Mouse (Mus musculus) cerebellum, adult 8-10 months (tissue): ENCODE data around the gene Rgs6.

ENCODE experiments used
- DNase-seq: peaks from one replicate; pipeline ENCODE4 v3.0.0; 2022

The Rgs6 gene

DNA sequence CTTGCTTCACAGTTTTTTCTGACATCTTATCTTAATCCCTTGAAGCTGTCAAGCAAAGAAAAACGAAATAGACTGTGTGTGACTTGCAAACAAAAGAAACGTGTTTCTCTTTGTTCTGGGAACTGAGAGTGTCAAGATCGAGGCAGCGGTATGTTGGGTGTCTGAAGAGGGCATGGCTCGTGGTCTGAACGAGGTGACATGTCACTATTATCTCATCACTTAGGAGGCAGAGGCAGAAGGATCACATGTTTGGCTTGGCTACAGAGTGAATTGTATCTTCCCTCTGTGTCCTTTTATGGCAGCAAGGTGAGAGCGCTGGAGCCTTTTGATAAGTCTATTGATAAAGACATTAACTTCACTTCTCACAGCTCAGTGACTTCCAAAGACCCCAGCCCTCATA, 512.8 kb downstream of the Rgs6 start:
- no peak for DNase-seq

DNA sequence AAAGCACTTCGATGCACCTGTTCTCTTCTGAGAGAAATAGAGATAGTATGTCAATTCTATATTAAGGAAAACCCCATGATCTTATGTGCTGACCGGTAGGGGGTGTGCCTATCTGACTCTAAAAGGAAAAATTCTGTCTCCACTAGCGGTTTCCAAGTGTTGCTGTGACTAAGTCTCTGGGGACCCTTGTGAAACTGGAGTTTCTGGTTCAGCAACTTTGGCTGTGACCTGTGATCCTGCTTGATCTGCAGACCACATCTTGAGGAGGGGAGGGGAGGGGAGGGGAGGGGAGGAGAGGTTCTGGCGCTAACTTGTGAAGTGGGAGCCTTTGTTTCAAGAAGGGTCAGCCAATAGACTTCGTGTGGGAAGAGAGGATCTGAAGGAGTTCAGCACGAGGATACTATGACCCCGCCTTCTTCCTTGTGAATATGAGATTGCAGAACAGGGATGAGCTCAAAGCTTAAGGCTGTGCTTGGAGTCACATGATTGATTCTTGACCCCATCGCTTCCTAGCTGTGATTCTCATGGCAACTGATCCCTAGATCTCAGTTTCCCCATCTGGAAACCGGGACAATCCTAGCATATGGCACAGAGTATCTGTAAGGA, 517.5 kb downstream of the Rgs6 start:
- DNase-seq, result no peak

DNA sequence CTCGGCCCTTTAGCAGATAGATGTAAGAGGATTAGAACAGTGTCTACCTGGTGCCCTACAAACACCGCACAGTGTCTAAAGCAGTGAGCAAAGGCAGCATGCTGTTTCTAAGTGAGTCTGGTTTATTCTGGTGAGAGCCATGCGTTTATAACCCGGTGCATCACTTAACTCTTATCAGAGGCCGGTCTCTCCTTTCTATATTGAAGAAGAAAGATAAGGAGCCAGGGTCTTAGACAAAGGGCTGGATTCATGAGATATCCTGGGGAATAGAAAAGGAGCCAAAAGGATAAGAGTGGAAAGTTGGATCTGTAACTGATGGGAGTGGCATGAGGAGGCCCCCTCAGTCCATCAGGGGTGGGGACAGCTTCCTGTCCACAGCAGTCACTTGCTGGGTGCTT, 518.0 kb downstream of the Rgs6 start:
- DNase-seq, result no peak

DNA sequence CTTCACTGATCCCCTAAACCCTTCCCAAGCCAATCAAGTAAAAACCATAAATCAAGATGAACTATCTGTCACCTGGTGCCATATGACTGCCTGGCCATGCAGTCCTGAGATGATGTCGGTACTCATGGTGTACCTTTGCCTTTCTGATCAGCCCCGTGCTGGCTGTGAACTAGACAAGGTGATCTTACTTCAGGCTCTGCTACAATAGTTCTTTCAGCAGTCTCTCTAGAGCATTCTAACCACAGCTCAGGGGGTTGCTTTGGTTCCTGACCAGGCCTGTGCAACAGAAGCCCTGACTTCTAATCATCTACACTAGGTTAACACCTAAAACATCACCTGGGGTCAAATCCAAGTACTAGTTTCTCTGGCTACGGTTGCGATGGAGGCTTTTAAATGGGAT, 521.4 kb downstream of the Rgs6 start:
- no peak for DNase-seq

DNA sequence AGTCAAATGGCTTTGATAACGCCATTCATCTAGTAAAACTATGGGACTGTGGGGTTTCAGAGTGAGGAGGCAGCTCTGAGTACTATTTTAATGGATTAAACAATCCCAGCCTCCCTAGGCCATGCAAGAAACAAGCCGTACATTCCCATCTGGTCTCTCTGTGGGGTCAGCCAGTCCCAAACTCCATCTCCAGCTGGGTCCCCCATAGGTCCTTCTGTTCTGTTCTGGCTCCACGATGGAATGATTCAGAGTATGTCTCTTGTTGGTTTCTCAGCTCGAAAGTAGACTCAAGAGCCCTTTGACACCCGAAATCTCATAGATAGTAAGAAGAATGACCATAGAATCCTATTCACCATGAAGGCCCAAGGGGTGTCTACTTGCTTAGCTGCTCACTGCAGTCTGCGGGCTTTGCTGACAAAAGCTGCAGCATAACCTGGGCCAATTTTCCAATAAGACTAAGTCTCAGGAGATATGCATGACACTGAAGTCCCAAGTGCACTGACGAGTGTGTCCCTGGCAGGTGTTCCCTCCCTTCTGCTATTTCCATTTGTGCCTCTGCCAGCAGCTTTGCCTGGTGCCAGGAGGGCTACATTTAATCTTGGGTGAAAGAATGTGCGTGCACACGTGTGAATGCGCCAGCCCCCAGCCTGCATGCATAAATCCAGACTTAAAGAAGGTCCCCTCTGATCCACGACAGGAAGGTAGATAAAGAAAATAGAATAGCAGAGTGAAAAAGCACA, 522.0 kb downstream of the Rgs6 start:
- DNase-seq, result peak; percentile 81

DNA sequence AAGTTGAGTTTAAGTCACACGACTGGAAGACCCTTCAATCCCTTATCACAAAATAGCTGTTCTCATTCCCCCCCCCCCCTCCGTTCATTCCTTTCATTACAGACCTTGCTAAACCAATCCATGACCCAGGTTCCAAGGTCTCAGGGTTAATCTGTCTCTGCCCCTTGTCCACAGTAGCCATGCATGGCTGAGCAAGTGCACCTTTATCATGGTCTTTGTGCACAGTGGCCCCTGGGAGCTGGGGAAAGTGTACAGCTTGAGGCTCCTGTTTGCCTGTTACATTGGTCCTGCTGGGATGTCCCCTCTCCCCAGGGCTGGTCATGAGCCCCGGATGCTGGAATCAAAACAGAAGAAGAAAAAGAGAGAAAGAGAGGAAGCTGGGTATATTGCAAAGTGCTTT, 522.6 kb downstream of the Rgs6 start:
- no peak for DNase-seq

DNA sequence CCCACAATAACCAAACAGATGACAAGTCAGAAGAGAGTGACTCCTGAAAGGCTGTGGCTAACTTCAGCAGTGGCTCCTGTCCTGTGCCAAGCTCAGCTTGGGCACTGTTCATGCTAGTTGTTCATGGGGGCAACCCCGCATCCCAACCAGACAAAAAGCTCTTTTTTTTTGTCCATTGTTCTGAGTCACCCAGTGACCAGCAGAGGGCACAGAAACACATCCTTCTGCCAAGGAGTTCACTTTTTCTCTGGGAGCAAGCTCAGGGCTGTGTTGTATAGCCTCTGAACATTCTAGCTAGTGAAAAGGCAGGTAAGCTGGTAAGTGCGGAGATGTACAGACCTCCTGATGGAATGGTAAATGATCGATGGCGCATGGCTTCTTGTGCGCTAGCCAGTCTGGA, 524.2 kb downstream of the Rgs6 start:
- DNase-seq, result peak; percentile 69

DNA sequence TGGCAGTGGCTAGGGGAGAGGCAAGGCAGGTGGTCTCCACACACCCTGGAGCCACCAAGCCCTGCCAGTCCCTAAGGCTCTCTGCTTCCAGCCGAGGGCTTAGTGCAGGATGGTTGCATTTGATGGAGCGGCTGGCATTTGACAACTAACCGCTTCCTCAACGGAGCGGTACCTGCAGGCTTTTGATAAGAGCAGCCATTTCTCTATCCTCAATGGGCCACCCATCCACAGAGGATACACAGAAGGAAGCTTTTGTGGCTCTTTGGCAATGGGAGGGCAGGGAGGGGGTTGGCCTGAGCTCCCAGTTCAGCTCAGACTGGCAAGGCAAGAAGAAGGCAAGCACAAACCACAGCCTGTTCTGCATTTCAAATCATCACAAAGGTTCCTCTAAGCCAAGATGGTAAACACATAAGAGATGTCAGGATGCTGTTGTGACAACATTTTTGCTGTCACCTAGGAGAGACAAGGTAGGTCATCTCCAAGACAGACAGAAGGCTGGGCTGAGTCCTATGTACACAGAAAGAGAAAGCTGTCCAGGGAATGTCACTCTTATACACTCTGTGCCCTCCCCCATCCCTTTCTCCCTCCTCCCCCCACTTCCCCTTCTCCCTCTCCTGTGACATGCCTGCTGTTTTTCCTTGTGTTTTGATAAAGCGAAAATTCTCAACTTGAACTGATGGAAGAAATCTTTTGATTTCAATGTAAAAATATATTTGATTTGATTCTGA, 525.0 kb downstream of the Rgs6 start:
- DNase-seq, result no peak

DNA sequence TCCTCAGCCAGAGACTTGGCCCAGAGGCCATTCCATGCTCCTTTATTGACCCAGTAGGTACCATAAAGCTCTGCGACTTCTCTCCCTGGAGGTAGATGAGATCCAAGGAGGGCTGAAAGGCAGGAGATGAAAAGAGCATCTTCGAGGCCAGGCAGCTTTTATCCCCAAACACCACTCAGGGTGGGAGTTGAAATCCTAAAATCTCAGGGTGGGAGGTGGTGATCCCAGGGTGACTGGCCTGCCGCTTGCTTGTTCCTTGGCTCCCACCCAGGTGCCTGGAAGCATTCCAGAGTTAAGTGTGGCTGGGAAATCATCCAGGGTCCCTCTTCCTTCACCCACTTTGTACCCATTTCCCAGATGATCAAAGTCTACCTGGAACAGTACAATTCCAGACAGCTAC, 525.9 kb downstream of the Rgs6 start:
- peak; percentile 58 for DNase-seq

DNA sequence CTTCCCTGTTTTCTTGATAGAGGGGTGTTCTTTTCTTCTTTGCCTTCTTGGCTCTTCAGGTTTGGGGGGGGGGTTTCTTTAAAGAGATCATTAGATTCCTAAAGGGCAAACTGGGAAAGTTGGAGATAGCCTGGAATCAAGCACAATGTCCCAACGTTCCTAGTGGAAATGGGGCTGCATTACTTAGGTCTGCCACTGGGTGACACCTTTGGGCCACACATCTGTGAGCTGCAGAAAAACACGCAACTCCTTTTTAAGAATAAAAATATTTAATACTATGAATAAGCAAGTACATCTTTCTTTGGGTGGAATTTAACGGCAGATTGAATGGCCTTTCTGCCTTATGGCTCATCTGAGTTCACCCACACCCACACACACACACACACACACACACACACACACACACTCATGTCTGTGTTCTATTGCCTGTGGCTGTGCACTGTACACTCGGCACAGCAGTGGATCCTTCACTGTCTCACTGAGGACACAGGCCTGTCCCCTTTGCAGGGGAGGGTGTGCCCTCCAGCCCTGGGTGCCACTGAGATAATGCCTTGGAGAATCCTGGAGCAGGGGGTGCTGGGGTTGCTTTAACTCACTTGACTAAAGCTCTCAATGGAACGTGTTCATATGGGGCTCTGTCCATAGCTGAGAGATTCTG, 526.4 kb downstream of the Rgs6 start:
- DNase-seq, result peak; percentile 86

DNA sequence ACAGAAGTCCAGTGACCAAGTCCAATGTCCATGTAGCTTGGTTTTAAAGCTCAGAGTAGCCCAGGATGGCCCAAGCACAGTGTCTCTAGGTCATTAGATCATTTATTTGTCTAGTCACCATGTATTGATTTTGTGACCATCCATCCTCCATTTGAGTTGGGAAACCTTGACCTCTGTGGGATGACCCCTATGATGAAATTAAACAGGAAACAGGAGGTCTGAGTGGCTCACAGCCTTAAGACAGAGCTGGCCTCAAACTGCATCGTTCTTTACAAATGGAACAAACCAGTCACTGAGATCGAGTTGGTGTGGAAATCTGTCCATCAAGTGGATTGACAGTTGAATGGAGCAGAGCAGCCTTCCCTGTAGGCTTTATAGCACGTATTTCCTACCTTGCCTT, 536.0 kb downstream of the Rgs6 start:
- no peak for DNase-seq

DNA sequence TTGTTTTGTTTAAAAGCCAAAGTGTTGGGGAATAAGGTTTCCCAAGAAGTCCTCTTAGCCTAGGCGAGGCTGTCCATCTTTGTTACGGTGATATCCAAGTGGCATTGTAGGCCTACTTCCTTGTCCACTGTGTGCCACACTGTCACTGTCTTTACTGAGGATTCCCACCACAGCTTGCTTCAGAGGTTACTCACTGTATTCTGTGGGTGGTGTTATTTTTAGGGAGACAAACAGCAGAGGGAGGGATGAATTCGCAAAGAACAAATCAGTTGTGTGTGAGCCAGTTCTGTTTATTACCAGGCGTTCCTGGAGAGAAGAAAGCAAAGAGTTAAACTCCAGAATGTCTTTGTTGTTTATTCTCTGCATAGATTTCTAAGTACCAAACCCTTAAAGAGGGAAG, 537.2 kb downstream of the Rgs6 start:
- no peak for DNase-seq

DNA sequence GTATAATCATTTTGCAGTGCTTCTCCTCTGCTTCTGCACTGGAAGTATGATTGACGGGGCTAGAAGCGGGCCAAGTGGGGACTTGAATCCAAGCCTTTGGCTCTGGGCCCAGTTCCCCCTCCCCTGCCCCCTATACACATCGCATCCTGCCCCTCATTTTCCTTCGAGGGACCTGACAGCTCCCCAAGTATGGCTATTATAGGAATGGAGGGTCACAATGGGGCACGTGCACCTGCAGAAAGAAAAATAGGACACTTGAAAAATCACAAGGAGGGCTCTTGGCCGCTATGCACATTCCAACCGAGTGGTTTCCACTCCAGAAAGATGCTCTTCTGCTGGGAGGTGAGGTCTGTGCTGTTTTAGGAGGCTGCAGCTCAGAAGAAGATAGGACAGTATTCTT, 538.8 kb downstream of the Rgs6 start:
- no peak for DNase-seq

DNA sequence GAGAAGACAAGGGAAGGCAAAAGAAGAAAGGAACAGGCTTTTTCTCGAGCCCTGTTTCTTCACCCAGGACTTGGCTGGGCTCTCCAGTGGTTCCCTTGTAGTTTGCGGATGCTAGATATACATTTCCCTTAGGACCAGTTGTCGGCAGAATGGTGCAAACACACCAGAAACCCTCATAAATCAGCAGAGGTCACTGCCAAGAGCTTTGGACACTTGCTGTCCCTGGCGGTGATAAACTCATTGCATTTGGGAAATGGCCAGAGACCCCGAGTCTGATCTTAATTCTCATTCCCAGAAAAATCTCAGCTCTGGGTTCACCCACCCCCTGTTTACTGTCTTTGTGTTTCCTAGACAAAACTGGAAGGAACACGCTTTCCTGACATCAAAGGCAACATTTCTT, 539.9 kb downstream of the Rgs6 start:
- DNase-seq, result no peak

DNA sequence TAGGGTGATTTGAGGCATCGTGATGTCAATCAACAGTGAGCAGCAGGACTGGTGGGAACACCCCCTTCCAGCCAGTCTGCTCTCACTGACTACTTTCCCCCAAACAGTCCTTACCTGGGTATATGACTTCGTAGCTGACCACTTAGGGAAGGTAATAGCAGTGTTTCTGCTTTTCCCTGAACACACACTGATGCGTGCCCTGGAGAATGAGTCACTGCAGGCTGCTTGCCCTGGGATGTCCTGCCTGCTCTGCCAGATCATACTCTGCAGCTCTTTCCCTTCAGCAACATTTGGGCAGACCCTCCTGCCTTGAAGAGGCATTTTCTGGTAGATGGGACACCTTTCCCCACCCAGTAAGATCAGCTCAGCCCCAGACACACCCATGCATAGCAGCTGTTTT, 540.5 kb downstream of the Rgs6 start:
- DNase-seq, result no peak

DNA sequence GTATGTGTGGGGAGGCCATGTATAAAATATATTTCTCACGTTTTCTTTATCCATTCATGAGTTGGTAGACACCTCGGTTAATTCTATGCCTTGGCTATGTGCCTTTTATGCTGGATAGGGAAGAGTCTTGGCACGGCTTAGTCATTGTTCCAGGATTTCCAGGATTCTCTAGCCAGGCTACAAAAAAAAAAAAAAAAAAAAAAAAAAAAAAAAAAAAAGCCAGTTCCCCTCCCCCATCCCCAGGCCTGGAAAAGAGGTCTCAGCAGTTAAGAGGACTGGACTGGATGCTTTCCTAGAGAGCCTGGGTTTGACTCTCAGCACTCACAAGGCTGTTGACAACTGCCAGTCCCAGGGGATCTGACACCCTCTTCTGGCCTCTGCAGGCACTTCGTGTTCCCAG, 543.3 kb downstream of the Rgs6 start:
- no peak for DNase-seq

DNA sequence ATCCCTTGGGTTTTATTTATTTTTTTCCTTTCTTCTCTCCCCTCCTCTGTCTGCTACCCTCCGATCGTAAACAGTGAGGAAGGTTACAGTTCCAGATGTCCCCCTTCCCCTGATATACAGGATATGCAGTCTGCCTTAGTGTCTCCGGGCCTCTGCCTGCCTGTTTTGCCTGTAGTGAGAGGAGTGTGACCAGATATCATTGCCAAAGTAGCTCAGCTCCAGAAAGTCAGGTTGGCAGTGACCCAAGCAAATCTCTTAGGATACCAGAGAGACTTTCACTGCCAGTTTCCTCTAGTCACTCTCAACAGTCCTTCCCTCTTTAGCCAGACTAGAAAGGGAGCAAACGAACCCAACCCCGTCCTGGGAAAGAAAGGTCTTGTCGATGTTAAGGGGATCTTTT, 545.7 kb downstream of the Rgs6 start:
- DNase-seq, result no peak

DNA sequence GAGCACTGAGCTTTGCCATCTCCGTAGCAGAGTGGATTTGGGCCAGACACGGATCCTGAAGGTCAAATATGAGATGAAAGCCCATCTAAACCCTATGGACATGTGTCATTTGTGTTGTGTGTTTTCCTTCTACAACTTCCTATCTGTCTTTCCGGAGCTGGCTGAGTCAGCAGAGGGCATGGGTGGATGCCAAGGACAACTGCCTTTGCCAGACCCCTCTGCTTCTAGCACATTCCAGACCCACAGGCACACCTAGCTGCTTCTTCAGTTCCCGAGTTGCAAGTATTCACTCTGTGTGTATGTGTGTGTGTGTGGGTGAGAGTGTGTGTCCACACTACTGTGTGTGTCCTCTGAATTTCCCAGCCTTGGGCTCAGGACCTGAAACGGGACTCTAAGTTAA, 547.9 kb downstream of the Rgs6 start:
- no peak for DNase-seq

DNA sequence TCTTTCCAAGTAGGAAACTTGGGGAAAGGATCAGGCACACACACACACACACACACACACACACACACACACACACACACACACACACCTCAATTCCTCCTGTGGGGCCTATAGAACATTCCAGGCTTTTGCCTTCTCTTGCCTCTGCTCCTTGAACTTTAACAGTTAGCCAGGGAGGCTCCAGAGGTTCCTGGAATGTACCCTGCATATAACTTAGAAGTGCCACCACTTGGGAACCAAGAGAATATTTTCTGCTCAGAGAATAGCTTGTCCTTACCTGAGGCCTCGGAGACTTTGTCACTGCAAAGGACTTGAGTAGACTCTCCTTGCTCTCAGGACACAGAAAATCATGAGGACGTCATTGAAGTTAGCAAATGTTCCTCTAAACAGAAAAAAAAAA, 548.4 kb downstream of the Rgs6 start:
- no peak for DNase-seq

DNA sequence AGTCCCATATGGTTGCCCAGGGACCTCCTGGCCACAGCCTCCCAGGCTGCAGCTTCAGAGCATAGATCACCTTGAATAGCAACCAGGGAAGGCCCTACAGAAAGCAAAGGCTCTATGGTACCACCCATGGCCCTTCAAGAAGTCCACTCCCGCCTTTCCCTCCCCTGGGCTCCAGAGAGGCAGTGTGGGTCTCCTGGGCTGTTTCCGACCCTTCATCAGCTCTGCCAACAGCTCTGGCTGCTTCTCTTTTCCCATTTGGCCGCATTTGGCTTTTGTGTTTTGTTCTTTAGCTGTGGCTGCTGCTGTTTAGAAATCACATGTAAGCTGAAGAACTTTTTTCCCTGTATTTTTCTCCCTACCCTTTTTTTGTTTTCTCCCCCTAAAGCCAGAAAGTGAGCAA, 548.9 kb downstream of the Rgs6 start:
- DNase-seq, result no peak

DNA sequence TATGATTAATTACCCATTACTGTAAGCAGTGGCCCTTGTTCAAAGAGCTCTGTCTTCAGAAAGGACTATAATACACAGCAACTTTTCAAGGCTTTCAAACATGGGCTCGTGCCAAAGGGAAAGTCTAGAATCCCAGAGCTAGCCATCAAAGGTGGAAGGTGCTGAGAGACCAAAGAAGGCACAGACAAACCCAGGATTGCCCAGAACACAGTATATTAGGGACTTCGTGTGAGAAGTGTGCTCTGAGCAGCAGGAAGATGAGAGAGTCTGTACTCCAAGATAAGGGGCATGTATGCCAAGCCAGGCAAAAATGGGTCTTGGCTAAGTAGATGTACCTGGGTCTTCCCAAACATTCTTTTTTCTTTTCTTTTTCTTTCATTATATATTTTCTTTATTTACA, 553.1 kb downstream of the Rgs6 start:
- no peak for DNase-seq

DNA sequence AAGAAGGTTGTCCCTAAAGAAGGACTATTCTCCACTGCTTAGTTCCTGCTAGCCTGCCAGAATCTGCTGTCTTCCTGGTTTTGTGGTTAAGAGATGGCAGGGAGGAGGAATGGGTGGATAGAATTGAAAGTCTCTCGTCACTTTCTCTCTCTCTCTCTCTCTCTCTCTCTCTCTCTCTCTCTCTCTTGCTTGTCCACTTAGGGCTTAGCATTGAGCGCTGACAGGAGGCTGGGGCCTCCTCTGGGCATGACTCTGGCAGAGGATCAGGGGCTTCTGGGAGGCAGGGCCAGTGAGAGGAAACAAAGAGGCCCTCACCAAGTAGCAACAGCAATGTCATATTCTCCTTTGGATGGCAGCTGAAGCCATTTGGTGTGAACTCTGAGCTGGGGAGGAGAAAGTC, 554.4 kb downstream of the Rgs6 start:
- DNase-seq, result no peak

DNA sequence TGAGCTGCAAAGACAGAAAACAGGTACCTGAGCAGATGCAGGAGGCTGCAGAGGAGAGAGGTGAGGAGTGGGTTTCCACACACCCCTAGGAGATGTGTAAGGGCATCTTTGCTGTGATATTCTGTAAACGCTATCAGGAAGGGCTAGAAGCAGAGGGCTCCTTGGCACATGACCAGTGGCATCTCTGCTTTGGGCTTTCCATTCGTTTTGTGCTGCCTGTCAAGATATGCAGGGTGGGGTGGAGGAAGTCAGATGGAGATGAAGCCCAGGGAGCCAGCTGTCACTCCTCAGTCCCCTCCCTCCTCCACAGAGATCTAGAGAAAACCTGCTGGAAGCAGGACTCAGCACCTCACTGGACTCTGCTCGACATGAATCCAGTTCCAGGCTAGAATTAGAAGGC, 555.0 kb downstream of the Rgs6 start:
- peak; percentile 74 for DNase-seq

DNA sequence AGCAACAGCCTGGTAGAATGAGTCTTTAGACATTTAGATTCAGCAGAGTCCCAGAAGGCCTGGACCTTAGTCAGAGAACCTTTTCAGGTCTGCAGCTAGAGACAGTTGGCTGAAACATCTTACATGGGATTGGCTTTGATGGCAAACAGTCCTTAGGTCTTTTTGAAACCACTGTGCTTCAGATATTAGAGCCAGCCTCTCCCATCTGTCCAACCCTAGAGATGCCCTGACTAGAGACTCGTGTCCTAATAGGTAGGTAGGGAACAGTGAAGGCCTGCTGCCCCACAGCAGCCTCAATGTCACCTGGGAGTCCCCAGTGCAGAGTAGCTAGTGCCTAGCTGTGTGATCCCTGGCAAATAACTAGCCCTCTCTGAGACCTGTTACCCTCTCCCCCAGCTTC, 555.5 kb downstream of the Rgs6 start:
- DNase-seq, result peak; percentile 47
